Mouse (Mus musculus): ENCODE data around the gene Gm10197.

- TF ChIP-seq CTCF (IDR thresholded peaks at IDR 0.05; ENCODE audit: low read depth, low read length), result peak; percentile 37; the same call in 1 of the 2 replicates
- no peak for TF ChIP-seq POLR2A (IDR thresholded peaks at IDR 0.05; ENCODE audit: borderline replicate concordance, low read depth, low read length)
Measured at GRCm38 (mm10) chr19:53362967-53363366, 8.6 kb downstream of the Gm10197 start.

Data from bone marrow macrophage, adult 2 months (primary cell).